Mouse (Mus musculus) liver, postnatal 0 days (tissue): ENCODE results near the gene Mcu.

Experiments
- CTCF ChIP-seq: sonication (generic); IDR thresholded peaks from 2 replicates; pipeline ENCODE4 v1.5.1; 2016; ENCODE audit warnings: antibody characterized with exemption, low read depth
- EP300 ChIP-seq: IDR thresholded peaks from 2 replicates; pipeline ENCODE4 v1.6.1; 2016; ENCODE audit warnings: antibody characterized with exemption, low read depth, mild to moderate bottlenecking

DNA sequence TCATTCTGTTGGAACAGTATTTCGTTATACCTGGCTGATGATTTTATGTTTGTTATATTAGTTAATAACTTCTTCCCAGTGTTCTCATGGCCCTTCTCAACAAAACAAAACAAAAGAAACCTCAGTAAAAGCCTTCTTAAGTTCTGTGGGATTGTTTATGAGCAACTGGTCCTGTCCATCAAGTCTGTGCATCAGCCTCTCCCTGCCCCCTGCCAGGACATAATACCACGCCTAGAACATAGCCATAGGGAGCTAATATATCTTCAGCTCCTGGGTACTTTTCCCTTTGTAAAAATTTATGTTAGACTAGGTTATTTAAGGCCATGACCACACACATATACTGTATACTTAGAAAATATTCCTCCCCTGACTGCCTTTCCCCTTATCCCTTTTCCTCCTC is 48.3 kb upstream of the Mcu start:
- TF ChIP-seq CTCF (no peak), EP300 (no peak)
